Mouse (Mus musculus) spleen, adult 2 months (tissue): ENCODE results near the gene Baiap2.

Experiments
- CTCF ChIP-seq: fragments of 200-500 bp; IDR thresholded peaks from 2 replicates; pipeline ENCODE4 v1.5.1; 2011; ENCODE audit warnings: mild to moderate bottlenecking, inconsistent platforms; ENCODE audit not compliant: insufficient read depth, insufficient read length, insufficient replicate concordance; ENCODE audit errors: extremely low read depth
- POLR2A ChIP-seq: fragments of 200-500 bp; IDR thresholded peaks from 2 replicates; pipeline ENCODE4 v1.6.1; 2011; ENCODE audit warnings: low read depth, low read length, inconsistent platforms

GRCm38 (mm10) chr11:120009937-120010336, 67.4 kb downstream of the Baiap2 start:
- no peak for TF ChIP-seq POLR2A
- TF ChIP-seq CTCF, result no peak
